Mouse (Mus musculus): ENCODE data around the gene Cbarp.

DNA sequence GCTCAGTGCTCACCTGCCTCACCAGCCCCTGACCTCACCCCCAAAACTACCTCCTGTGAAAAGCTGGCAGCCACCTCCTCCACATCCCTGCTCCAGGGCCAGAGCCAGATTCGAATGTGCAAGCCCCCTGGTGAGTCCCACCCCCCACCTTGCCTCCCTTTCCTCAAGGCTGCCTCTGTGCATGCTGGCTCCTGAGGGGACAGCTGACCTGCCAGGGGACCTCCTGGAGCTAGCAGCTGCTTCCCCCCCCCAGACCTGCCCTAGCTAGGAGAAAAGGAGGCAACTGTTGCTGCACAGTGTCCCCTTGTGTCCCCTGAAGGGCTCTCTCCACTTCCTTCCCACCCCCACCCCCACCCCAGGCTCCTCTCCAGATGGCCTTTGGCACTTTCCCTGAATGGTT lies 14.6 kb upstream of the Cbarp start:
- TF ChIP-seq CTCF (IDR thresholded peaks at IDR 0.05; ENCODE audit: low read depth) (no peak), EP300 (IDR thresholded peaks at IDR 0.05; ENCODE audit: low read depth) (no peak)

Data from liver, embryonic 14.5 days (tissue).